Mouse (Mus musculus): ENCODE measurements around the gene Grifin.

DNA sequence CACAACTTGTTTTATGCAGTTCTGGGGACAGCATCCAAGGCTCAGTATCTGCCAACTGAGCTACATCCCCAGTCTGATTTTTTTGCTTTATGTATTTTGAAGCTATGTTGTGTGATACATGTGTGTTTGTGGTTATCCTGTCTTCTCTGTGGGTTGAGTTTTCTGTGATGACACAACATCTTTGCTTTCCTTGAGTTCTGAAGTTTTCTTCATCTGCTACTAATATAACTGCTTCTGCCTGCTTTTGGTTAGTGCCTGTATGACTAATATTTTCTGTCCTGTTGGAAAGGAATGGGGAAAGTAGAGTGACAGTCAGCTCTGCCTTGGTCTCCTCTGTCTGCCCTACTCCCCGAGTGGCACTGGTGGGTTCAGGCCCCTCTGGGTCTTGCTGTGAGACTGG lies 43.7 kb downstream of the Grifin start:
- TF ChIP-seq CTCF (conservative IDR thresholded peaks at IDR 0.05; ENCODE audit: low read length) (no peak), POU5F1 (IDR thresholded peaks at IDR 0.05; ENCODE audit: borderline replicate concordance, low read length) (no peak)
